15 mouse cellular contexts compared by ENCODE assay signal in the genomic region with DNA sequence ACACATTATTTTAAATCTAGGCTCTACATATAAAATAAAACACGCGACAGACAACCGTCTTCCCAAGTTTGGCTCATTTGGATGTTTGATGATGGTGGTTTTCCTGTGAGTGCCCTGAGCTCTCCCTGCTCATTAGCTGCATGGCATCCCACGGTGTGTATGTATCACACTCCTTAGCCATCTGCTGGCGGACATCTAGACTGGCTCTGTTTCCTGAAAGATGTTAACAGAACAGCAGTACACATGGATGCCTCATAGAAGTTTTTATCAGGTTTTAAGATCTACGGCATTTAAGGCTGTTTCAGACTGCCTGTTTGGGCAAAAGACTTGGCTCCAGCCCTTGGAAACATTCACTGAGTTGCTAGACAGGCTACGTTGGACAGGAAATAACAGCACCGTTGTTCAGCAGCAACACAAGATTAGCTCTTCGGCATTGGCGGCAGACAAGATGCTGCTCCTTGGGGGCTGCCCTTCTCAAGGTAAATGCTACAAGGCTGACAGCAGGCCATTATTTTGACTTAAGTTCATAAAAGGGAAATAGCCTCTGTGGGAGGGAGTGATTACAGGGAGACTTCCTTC.
DNase-seq lines count a peak whose midpoint lies in the region; ATAC-seq and TF ChIP-seq lines count a peak whose summit lies in the region.
"Had no signal": no experiment of that assay in that cellular context is flagged by ENCODE, and none has a peak within 500 bp of the region (broad histone marks: within the 10 kb centered on the region; RNA-seq: fewer than 3 reads in every experiment).

No protein-coding gene starts in this region.

- peak; percentile 47 to 53 for DNase-seq in cerebellum, postnatal 10 days
- no peak for DNase-seq in cerebellum, postnatal 36 days
- DNase-seq in hindbrain, embryonic 14.5 days (ENCODE audit: low spot score), result no peak
- DNase-seq in midbrain, postnatal 0 days (ENCODE audit: low spot score), result peak; percentile 72
- DNase-seq: cerebellum, adult 11 months; right cerebral cortex, postnatal 25 days had no signal

- H3K9me3 ChIP-seq in hindbrain, embryonic 15.5 days, result no peaks in the 10 kb centered on the region
- H3K9me3 ChIP-seq in hindbrain, embryonic 14.5 days (ENCODE audit: control insufficient read depth, low read length), result no peaks in the 10 kb centered on the region
- no peaks in the 10 kb centered on the region for H3K9me3 ChIP-seq in midbrain, embryonic 13.5 days
- no peaks in the 10 kb centered on the region for H3K9me3 ChIP-seq in midbrain, embryonic 15.5 days
- no peaks in the 10 kb centered on the region for H3K9me3 ChIP-seq in midbrain, postnatal 0 days (ENCODE audit: low read length)
- H3K9me3 ChIP-seq: embryonic facial prominence, embryonic 12.5 days; limb, embryonic 12.5 days; lung, embryonic 15.5 days; stomach, embryonic 15.5 days had no signal

- no peaks in the 10 kb centered on the region for H3K27me3 ChIP-seq in hindbrain, embryonic 15.5 days
- H3K27me3 ChIP-seq in hindbrain, embryonic 14.5 days (ENCODE audit: control insufficient read depth, insufficient read depth, low read length), result no peaks in the 10 kb centered on the region
- H3K27me3 ChIP-seq in midbrain, embryonic 13.5 days, result no peaks in the 10 kb centered on the region
- H3K27me3 ChIP-seq in midbrain, embryonic 15.5 days (replicated peaks), result no peaks in the 10 kb centered on the region
- H3K27me3 ChIP-seq in midbrain, postnatal 0 days (ENCODE audit: insufficient read depth, low read length), result no peaks in the 10 kb centered on the region
- H3K27me3 ChIP-seq: embryonic facial prominence, embryonic 12.5 days; limb, embryonic 12.5 days; lung, embryonic 15.5 days; stomach, embryonic 15.5 days had no signal

- no peak overlapping the region for H3K4me2 ChIP-seq in hindbrain, embryonic 15.5 days
- H3K4me2 ChIP-seq in hindbrain, embryonic 14.5 days (replicated peaks), result no peak overlapping the region; the same call in 1 of the 2 replicates
- no peak overlapping the region for H3K4me2 ChIP-seq in midbrain, embryonic 13.5 days (replicated peaks)
- H3K4me2 ChIP-seq in midbrain, embryonic 15.5 days, result no peak overlapping the region
- no peak overlapping the region for H3K4me2 ChIP-seq in midbrain, postnatal 0 days (ENCODE audit: low read depth, low read length, poor library complexity, severe bottlenecking)
- H3K4me2 ChIP-seq: embryonic facial prominence, embryonic 12.5 days; limb, embryonic 12.5 days; lung, embryonic 15.5 days; stomach, embryonic 15.5 days had no signal

- H3K27ac ChIP-seq in hindbrain, embryonic 15.5 days (replicated peaks), result 0 out of 2 replicates have a peak overlapping the region, but pooled peaks have one; percentile 29
- H3K27ac ChIP-seq in hindbrain, embryonic 14.5 days, result no peak overlapping the region; the same call in 1 of the 2 replicates
- peak overlapping the region; percentile 32; the same call in 1 of the 2 replicates for H3K27ac ChIP-seq in midbrain, embryonic 13.5 days
- no peak overlapping the region for H3K27ac ChIP-seq in midbrain, embryonic 15.5 days
- no peak overlapping the region for H3K27ac ChIP-seq in midbrain, postnatal 0 days (ENCODE audit: low read depth, low read length)
- H3K27ac ChIP-seq: embryonic facial prominence, embryonic 12.5 days; limb, embryonic 12.5 days; lung, embryonic 15.5 days; stomach, embryonic 15.5 days had no signal

- 53% methylated on average over 10 of the region's 10 CpGs for WGBS in hindbrain, embryonic 15.5 days
- 59% methylated on average over 10 of the region's 10 CpGs for WGBS in hindbrain, embryonic 14.5 days
- WGBS in midbrain, embryonic 13.5 days, result 74% methylated on average over 10 of the region's 10 CpGs
- 59% methylated on average over 10 of the region's 10 CpGs for WGBS in midbrain, embryonic 15.5 days
- 55% methylated on average over 10 of the region's 10 CpGs for WGBS in midbrain, postnatal 0 days

- no peak overlapping the region for H3K9ac ChIP-seq in hindbrain, embryonic 15.5 days
- no peak overlapping the region for H3K9ac ChIP-seq in hindbrain, embryonic 14.5 days
- no peak overlapping the region for H3K9ac ChIP-seq in midbrain, embryonic 13.5 days (replicated peaks)
- no peak overlapping the region for H3K9ac ChIP-seq in midbrain, embryonic 15.5 days
- no peak overlapping the region for H3K9ac ChIP-seq in midbrain, postnatal 0 days (replicated peaks; ENCODE audit: low read length, poor library complexity, severe bottlenecking)
- H3K9ac ChIP-seq: embryonic facial prominence, embryonic 12.5 days; limb, embryonic 12.5 days; lung, embryonic 15.5 days; stomach, embryonic 15.5 days had no signal

- TF ChIP-seq CTCF in midbrain, postnatal 0 days (IDR thresholded peaks at IDR 0.05), result peak; percentile 54

- peaks cover 7% of the 10 kb centered on the region for H3K4me1 ChIP-seq in hindbrain, embryonic 15.5 days (replicated peaks)
- no peaks in the 10 kb centered on the region for H3K4me1 ChIP-seq in hindbrain, embryonic 14.5 days (replicated peaks; ENCODE audit: control insufficient read depth, insufficient read depth, low read length)
- H3K4me1 ChIP-seq in midbrain, embryonic 13.5 days (replicated peaks), result no peaks in the 10 kb centered on the region
- no peaks in the 10 kb centered on the region for H3K4me1 ChIP-seq in midbrain, embryonic 15.5 days
- H3K4me1 ChIP-seq in midbrain, postnatal 0 days (ENCODE audit: insufficient read depth, low read length), result no peaks in the 10 kb centered on the region
- H3K4me1 ChIP-seq: stomach, embryonic 15.5 days had no signal

- H3K36me3 ChIP-seq in hindbrain, embryonic 15.5 days, result no peaks in the 10 kb centered on the region
- H3K36me3 ChIP-seq in hindbrain, embryonic 14.5 days (replicated peaks; ENCODE audit: control insufficient read depth, insufficient read depth), result no peaks in the 10 kb centered on the region
- no peaks in the 10 kb centered on the region for H3K36me3 ChIP-seq in midbrain, embryonic 13.5 days
- no peaks in the 10 kb centered on the region for H3K36me3 ChIP-seq in midbrain, embryonic 15.5 days (replicated peaks)
- H3K36me3 ChIP-seq in midbrain, postnatal 0 days (ENCODE audit: insufficient read depth, low read length), result no peaks in the 10 kb centered on the region
- H3K36me3 ChIP-seq: embryonic facial prominence, embryonic 12.5 days; G1E; limb, embryonic 12.5 days; lung, embryonic 15.5 days; stomach, embryonic 15.5 days had no signal

- no peak overlapping the region for H3K4me3 ChIP-seq in hindbrain, embryonic 15.5 days
- H3K4me3 ChIP-seq in hindbrain, embryonic 14.5 days (replicated peaks; ENCODE audit: low read length), result no peak overlapping the region
- no peak overlapping the region for H3K4me3 ChIP-seq in midbrain, embryonic 13.5 days (replicated peaks)
- H3K4me3 ChIP-seq in midbrain, embryonic 15.5 days, result no peak overlapping the region
- no peak overlapping the region for H3K4me3 ChIP-seq in midbrain, postnatal 0 days (ENCODE audit: low read depth, low read length)
- H3K4me3 ChIP-seq: embryonic facial prominence, embryonic 12.5 days; limb, embryonic 12.5 days; lung, embryonic 15.5 days; stomach, embryonic 15.5 days had no signal

- ATAC-seq in hindbrain, embryonic 15.5 days (ENCODE audit: low FRiP score, low read depth), result no peak
- no peak for ATAC-seq in hindbrain, embryonic 14.5 days (ENCODE audit: low FRiP score)
- ATAC-seq in midbrain, embryonic 13.5 days, result no peak
- no peak; the same call in 1 of the 2 replicates for ATAC-seq in midbrain, embryonic 15.5 days (replicated peaks)
- no peak for ATAC-seq in midbrain, postnatal 0 days (ENCODE audit: low FRiP score)
- ATAC-seq in cerebellum, adult (ENCODE audit: insufficient number of reproducible peaks, low FRiP score, low TSS enrichment), result no peak

Comparison
In these comparisons a context has a peak if more than half of its experiments do, and no peak if none do; other contexts are left out.
1. DNase-seq: peak in cerebellum, postnatal 10 days (2 of 2) and midbrain, postnatal 0 days (single experiment); none in cerebellum, postnatal 36 days (0 of 2) and hindbrain, embryonic 14.5 days (single experiment).
2. H3K27ac ChIP-seq: peak in hindbrain, embryonic 15.5 days (single experiment) and midbrain, embryonic 13.5 days (single experiment); none in hindbrain, embryonic 14.5 days (single experiment), midbrain, embryonic 15.5 days (single experiment) and midbrain, postnatal 0 days (single experiment).